Mouse (Mus musculus): ENCODE results near the gene Dmbx1. TPM values are rescaled to one million over a fixed set of nuclear protein-coding genes. Genes with fewer than 3 reads are reported as not detected.
A peak's percentile ranks its signal among the peaks of the same experiment; 100 is the strongest.

Dmbx1 gene
- not detected for total RNA-seq (2021)

- no peak for DNase-seq
Measured at GRCm38 (mm10) chr4:115939295-115940102, at the start of gene Dmbx1. Dmbx1 (minus strand) TSS chr4:115939926.

- DNase-seq: no peak
Measured at GRCm38 (mm10) chr4:115989382-115989781, 49.7 kb upstream of the Dmbx1 start.

DNA sequence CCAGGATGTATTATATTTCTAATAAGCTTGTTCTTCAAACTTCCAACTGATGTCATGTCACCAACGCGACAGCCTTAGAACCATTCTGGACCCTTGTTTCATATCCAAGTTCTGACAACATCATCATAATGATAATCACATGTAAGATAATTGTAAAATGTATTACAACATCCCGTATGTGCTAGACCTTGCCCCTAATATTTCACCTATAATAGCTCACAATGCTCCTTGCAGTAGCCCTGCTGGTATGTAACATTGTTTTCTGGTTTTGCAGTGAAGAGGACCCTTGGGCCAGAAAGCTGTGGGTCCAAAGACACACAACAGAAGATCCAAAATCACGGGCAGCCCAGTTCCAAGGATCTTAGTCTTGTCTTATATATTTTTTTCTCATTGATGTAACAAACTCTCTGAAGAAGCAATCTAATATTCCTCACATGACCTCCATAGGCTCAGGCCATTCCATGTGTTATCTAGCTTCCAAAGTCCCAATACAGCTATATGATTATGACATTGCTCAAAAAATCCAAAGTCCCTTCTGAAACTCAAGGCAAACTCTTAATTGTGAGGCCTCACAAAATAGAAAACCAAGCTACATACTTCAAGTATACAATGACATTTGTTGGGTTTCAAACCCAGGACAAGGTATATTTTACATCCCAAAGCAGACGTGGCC is 48.3 kb upstream of the Dmbx1 start:
- DNase-seq: no peak

DNA sequence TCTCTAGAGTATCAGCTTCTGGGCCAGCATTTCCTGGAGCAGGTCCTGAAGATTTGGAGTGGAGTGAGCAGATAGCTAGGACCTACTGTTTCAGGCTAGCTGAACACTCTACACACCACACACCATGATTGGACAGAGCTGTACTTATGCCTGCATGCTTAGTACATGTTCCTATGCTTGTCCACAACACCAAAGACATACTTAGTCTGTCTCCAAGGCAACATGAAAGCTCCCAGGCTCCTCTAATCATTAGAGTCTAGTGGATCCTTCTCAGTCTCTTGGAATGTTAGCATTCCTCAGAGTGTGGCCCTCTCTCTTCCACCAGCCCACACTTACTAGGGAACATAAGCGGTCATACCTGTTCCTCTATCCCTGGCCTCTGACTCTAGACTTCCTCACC is 47.7 kb upstream of the Dmbx1 start:
- DNase-seq: no peak

- no peak for DNase-seq
Measured at GRCm38 (mm10) chr4:115984967-115985366, 45.2 kb upstream of the Dmbx1 start.

DNA sequence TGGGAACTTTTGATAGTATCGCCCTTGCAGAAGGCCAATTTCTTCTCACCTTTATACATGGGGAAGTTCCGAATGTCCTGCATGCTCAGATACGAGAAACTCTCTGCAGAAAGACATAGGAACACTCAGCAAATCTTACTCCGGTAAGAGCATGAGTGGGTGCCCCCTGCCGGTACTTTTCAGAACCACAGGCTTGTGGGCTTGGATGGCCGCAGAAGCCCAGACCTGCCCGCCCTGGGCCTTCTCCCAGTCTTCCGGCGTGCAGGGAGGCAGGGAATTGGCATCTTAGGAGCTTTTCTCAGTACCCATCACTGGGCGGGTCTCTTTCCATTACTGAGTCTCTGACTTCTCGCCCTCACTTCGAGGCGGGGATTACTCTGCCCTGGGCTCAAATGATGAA is 44.4 kb upstream of the Dmbx1 start:
- peak; percentile 72 to 82 for DNase-seq

GRCm38 (mm10) chr4:115980676-115981075 is 41.0 kb upstream of the Dmbx1 start:
- peak; percentile 60 to 75 for DNase-seq

GRCm38 (mm10) chr4:115979437-115979836 is 39.7 kb upstream of the Dmbx1 start:
- DNase-seq: no peak

- DNase-seq: no peak
Measured at GRCm38 (mm10) chr4:115978911-115979310, 39.2 kb upstream of the Dmbx1 start.

DNA sequence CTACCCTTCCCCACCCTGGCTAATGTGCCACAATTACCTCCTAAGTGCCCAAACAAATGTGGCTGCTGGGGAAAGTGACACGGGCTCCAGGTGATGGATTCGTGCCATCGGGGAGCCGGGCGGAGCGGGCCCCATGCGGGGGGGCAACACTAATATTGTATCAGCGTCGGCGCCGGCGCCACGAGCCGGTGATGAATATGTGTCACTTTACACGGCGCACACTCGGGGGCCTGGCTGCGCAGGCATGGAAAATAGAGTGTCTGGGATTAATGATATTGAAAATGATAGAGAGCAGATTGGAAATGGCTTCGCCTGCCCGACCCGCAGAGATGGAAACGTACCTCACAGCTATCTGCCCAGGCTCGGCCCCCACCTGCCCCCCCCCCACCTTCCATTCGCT is 32.8 kb upstream of the Dmbx1 start:
- DNase-seq: no peak

DNA sequence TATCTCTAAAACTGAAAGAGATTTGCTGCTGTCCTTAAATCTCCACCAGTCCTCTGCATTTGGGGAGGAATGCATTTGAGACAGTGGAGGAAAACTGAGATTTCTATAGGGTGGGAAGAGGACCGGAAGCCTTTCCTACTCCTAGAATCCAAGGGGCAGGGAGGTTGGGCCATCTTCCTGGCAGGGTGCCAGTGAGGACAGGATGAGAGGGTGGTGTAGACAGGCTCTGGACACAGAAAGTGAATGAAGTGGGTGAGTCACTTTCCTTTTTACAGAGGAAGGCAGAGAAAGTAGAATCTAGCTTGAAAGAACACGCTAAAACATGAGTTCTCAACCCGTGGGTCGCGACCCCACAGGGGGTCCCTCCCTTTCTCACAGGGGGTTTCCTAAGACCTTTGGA is 24.7 kb upstream of the Dmbx1 start:
- DNase-seq: no peak

GRCm38 (mm10) chr4:115963751-115964150 is 24.0 kb upstream of the Dmbx1 start:
- no peak for DNase-seq

- DNase-seq: peak; percentile 39 to 51
Measured at GRCm38 (mm10) chr4:115962671-115963412, 23.1 kb upstream of the Dmbx1 start.

DNA sequence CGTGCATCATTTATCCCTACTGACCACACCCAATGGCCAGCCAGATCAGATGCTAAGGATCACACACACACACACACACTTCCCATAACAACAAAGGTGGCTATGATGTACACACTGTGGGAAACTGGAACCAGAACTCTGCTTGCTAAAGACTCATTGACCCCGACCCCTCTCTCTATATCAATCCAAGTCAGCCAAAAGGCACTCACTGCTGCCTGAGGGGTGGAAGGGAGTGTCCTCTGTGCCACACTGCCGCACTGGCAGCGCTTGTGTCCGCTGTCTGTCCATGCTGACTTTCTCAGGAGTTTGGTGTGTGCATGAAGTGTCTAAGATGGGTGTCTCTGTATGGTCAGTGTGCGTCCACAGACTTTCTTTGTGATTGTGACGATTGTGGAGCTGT is 22.3 kb upstream of the Dmbx1 start:
- no peak for DNase-seq

GRCm38 (mm10) chr4:115959546-115959945 is 19.8 kb upstream of the Dmbx1 start:
- DNase-seq: no peak

DNA sequence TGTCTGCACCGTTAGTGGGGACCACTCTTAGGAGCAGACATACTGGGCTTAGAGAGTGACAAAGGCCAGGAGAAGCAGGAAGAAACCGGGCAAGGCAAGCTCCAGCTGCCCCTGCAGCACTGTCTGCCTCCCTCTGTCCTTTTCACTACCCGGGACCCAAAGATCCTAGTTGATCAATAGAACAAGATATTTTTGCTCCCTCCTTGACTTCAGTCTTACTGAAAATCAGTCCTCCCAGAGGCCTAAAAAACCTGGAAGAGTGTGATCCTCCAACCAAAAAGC is 15.7 kb upstream of the Dmbx1 start:
- no peak for DNase-seq

GRCm38 (mm10) chr4:115954656-115955493 is 15.1 kb upstream of the Dmbx1 start:
- DNase-seq: no peak

DNA sequence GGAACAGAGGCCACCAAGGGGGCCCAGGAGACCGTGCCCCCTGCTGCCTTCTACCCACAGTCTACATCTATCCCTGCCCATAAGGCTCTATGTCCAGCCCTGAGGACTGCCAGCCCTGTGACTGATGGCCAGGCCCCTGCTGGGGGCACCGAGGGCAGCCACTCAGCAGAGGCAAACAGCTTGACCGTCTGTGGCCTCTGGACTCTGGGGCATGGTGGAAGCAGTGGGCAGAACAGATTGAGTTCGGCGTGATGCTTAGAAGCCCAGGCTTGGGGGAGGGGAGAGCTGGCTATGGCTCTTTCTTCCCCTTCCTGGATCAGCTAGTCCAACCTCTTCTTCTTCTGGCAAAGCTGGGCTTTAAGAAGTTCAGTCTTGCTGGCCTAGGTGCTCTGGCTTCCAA is 13.8 kb upstream of the Dmbx1 start:
- no peak for DNase-seq

- DNase-seq: peak; percentile 50 to 59
Measured at GRCm38 (mm10) chr4:115952758-115953157, 13.0 kb upstream of the Dmbx1 start.

DNA sequence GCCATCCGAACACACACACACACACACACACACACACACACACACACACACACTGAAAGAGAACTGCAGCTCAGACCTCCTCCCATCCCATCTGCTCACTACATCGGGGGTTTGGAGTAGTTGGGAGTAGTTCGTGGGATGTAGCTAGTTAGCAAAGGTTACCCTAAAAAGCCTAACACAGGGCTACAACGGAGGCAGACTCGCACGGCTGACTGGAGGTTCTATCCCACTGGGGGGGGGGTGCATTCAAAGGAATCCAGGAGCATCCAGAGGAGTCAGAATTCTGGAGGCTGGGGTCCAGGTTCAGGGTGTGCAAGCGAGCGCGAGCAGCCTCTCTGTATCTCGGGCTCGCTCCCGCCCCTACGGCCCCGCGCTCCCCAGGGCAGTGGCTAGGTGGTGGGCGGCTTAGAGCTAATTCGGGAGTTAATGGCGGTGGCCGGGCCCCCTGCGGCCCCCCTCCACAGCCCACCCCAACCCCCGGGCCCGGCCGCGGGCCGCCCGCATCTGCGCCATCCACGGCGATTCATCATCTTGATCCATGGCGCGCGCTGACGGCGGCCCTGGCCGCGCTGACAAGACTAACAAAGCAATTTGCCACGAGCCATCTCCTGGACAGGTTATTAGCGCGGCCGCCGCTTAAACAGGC is 4.1 kb upstream of the Dmbx1 start:
- no peak for DNase-seq

DNA sequence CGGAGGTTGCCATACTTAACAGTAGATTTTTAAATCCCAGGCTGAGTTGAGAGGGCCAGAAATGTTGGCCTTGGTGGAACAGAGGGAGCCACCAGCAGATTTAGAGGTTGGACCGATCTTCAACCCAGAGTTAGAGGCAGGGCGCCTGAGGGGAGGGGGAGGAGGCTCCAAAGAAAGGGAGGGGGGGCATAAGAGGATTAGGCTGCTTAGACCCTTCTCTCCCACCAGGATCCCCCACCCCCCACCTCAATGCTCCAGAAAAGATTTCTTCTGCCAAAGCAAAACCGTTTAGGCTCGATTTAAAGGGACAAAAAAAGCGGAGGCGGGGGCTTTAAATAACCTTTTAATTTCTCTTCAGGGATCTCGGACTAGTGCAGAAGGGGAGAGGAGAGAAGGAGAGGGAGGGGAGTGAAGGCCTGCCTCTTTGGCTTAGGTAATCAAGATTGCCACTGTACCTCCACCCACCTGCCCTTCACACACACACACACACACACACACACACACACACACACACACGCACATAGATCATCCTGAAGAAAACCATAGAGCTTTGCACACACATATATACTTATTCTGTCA is 1.6 kb upstream of the Dmbx1 start:
- no peak for DNase-seq

- no peak for DNase-seq
Measured at GRCm38 (mm10) chr4:115940681-115941080, 955 bp upstream of the Dmbx1 start.
